In genomic region chr2:4651500-4652285, GRCm38 (mm10) we compare ENCODE assay signal across 8 mouse cellular contexts. TPM values are rescaled to one million over a fixed set of nuclear protein-coding genes. Genes with fewer than 3 reads are reported as not detected.
DNase-seq lines count a peak whose midpoint lies in the region; ATAC-seq and TF ChIP-seq lines count a peak whose summit lies in the region.

Gene Prpf18, minus strand, starts transcription at chr2:4652113.

- H3K27me3 ChIP-seq in C2C12 (ENCODE audit: control insufficient read depth, insufficient read depth, insufficient read length): no peaks in the 10 kb centered on the region
- H3K27me3 ChIP-seq in erythroblast, embryonic 14.5 days (ENCODE audit: control insufficient read depth): no peaks in the 10 kb centered on the region
- H3K27me3 ChIP-seq in heart, embryonic 12.5 days (replicated peaks): no peaks in the 10 kb centered on the region
- no peaks in the 10 kb centered on the region for H3K27me3 ChIP-seq in kidney, postnatal 0 days (ENCODE audit: insufficient read depth, low read length)
- no peaks in the 10 kb centered on the region for H3K27me3 ChIP-seq in liver, embryonic 11.5 days (replicated peaks; ENCODE audit: control insufficient read depth, insufficient read depth, low read length)
- no peaks in the 10 kb centered on the region for H3K27me3 ChIP-seq in stomach, embryonic 14.5 days (ENCODE audit: control insufficient read depth, insufficient read depth, low read length)

- H3K36me3 ChIP-seq in C2C12 (ENCODE audit: control insufficient read depth, insufficient read depth): peaks cover 19% of the 10 kb centered on the region
- peaks cover 23% of the 10 kb centered on the region for H3K36me3 ChIP-seq in erythroblast, embryonic 14.5 days (ENCODE audit: control insufficient read depth)
- peaks cover 9% of the 10 kb centered on the region for H3K36me3 ChIP-seq in heart, embryonic 12.5 days
- H3K36me3 ChIP-seq in kidney, postnatal 0 days (ENCODE audit: insufficient read depth, low read length): 0 out of 2 replicates have a peak, but pooled peaks cover 3% of the 10 kb centered on the region
- H3K36me3 ChIP-seq in liver, embryonic 11.5 days (ENCODE audit: control insufficient read depth, insufficient read depth, low read length): 0 out of 2 replicates have a peak, but pooled peaks cover 4% of the 10 kb centered on the region
- H3K36me3 ChIP-seq in stomach, embryonic 14.5 days (ENCODE audit: control insufficient read depth, insufficient read depth, low read length): peaks cover 3% of the 10 kb centered on the region; the same call in 1 of the 2 replicates

- no peak; the same call in 1 of the 2 replicates for TF ChIP-seq POLR2A in brain, embryonic 14.5 days (IDR thresholded peaks at IDR 0.05; ENCODE audit: borderline replicate concordance, extremely low read depth, insufficient read depth, insufficient read length, poor library complexity, severe bottlenecking)

- H3K4me1 ChIP-seq in erythroblast, embryonic 14.5 days (ENCODE audit: control insufficient read depth): peaks cover 16% of the 10 kb centered on the region
- H3K4me1 ChIP-seq in heart, embryonic 12.5 days (replicated peaks): peaks cover 14% of the 10 kb centered on the region
- H3K4me1 ChIP-seq in kidney, postnatal 0 days (replicated peaks; ENCODE audit: insufficient read depth, low read length): no peaks in the 10 kb centered on the region; the same call in 1 of the 2 replicates
- H3K4me1 ChIP-seq in liver, embryonic 11.5 days (replicated peaks; ENCODE audit: control insufficient read depth, insufficient read depth, low read length): peaks cover 3% of the 10 kb centered on the region
- 0 out of 2 replicates have a peak, but pooled peaks cover 3% of the 10 kb centered on the region for H3K4me1 ChIP-seq in stomach, embryonic 14.5 days (ENCODE audit: control insufficient read depth, insufficient read depth, low read length)

- peak; percentile 91 for ATAC-seq in heart, embryonic 12.5 days (ENCODE audit: insufficient number of reproducible peaks, low FRiP score)
- peak; percentile 87 for ATAC-seq in kidney, postnatal 0 days (replicated peaks; ENCODE audit: low FRiP score, low read depth)
- ATAC-seq in liver, embryonic 11.5 days (replicated peaks; ENCODE audit: low FRiP score): peak; percentile 93
- peak; percentile 84 for ATAC-seq in stomach, embryonic 14.5 days (ENCODE audit: insufficient number of reproducible peaks, insufficient read depth, low FRiP score, low read depth)

- peak within 1 kb of the TSS; percentile 98 for H3K4me3 ChIP-seq in C2C12 (ENCODE audit: insufficient read depth, poor library complexity, severe bottlenecking)
- H3K4me3 ChIP-seq in erythroblast, embryonic 14.5 days (replicated peaks): peak within 1 kb of the TSS; percentile 79
- peak within 1 kb of the TSS; percentile 99 for H3K4me3 ChIP-seq in heart, embryonic 12.5 days
- peak within 1 kb of the TSS; percentile 69 for H3K4me3 ChIP-seq in kidney, postnatal 0 days (replicated peaks; ENCODE audit: low read depth, low read length)
- peak within 1 kb of the TSS; percentile 95 for H3K4me3 ChIP-seq in liver, embryonic 11.5 days (ENCODE audit: low read depth, low read length)
- H3K4me3 ChIP-seq in stomach, embryonic 14.5 days (ENCODE audit: low read depth, low read length): peak within 1 kb of the TSS; percentile 94

- peaks cover 50% of the 10 kb centered on the region for H3K79me2 ChIP-seq in C2C12 (ENCODE audit: control insufficient read depth, insufficient read depth)

- 1% methylated on average over 40 of the region's 40 CpGs for WGBS in heart, embryonic 12.5 days
- WGBS in kidney, postnatal 0 days: 1% methylated on average over 40 of the region's 40 CpGs
- 1% methylated on average over 40 of the region's 40 CpGs for WGBS in liver, embryonic 11.5 days
- WGBS in stomach, embryonic 14.5 days: 1% methylated on average over 40 of the region's 40 CpGs

- peak; percentile 96 for DNase-seq in brain, embryonic 14.5 days (ENCODE audit: low read depth)
- peak; percentile 95 for DNase-seq in kidney, postnatal 0 days (ENCODE audit: low spot score)
- DNase-seq in liver, embryonic 11.5 days (ENCODE audit: low spot score): peak; percentile 89
- peak; percentile 94 for DNase-seq in naive thymus-derived CD4-positive, alpha-beta T cell, adult 2 months (ENCODE audit: low read depth)

- TF ChIP-seq CTCF in C2C12 (IDR thresholded peaks at IDR 0.05; ENCODE audit: control insufficient read depth, insufficient read depth, insufficient read length): peak; percentile 47
- TF ChIP-seq CTCF in brain, embryonic 14.5 days (IDR thresholded peaks at IDR 0.05; ENCODE audit: borderline replicate concordance, extremely low read depth, insufficient read depth, insufficient read length): peak; percentile 84
- peak; percentile 86 for TF ChIP-seq CTCF in kidney, postnatal 0 days (IDR thresholded peaks at IDR 0.05; ENCODE audit: low read depth)

- H3K9me3 ChIP-seq in erythroblast, embryonic 14.5 days (ENCODE audit: control insufficient read depth, low read length): no peaks in the 10 kb centered on the region
- no peaks in the 10 kb centered on the region for H3K9me3 ChIP-seq in heart, embryonic 12.5 days (replicated peaks)
- H3K9me3 ChIP-seq in kidney, postnatal 0 days (replicated peaks; ENCODE audit: low read length): no peaks in the 10 kb centered on the region
- H3K9me3 ChIP-seq in liver, embryonic 11.5 days (ENCODE audit: control insufficient read depth, low read length): no peaks in the 10 kb centered on the region
- H3K9me3 ChIP-seq in stomach, embryonic 14.5 days (ENCODE audit: control insufficient read depth, low read depth, low read length): no peaks in the 10 kb centered on the region

- peak within 1 kb of the TSS; percentile 74 for H3K4me2 ChIP-seq in heart, embryonic 12.5 days
- peak within 1 kb of the TSS; percentile 57 for H3K4me2 ChIP-seq in kidney, postnatal 0 days (ENCODE audit: low read length)
- H3K4me2 ChIP-seq in liver, embryonic 11.5 days: peak within 1 kb of the TSS; percentile 81
- peak within 1 kb of the TSS; percentile 85 for H3K4me2 ChIP-seq in stomach, embryonic 14.5 days (replicated peaks; ENCODE audit: low read depth, low read length)

- H3K27ac ChIP-seq in heart, embryonic 12.5 days (ENCODE audit: poor library complexity, severe bottlenecking): peak within 1 kb of the TSS; percentile 53
- peak within 1 kb of the TSS; percentile 70 for H3K27ac ChIP-seq in kidney, postnatal 0 days
- H3K27ac ChIP-seq in liver, embryonic 11.5 days (ENCODE audit: low read depth, low read length): peak within 1 kb of the TSS; percentile 54
- H3K27ac ChIP-seq in stomach, embryonic 14.5 days (ENCODE audit: low read length): 0 out of 2 replicates have a peak within 1 kb of the TSS, but pooled peaks have one; percentile 72

- H3K9ac ChIP-seq in heart, embryonic 12.5 days: peak within 1 kb of the TSS; percentile 94
- H3K9ac ChIP-seq in kidney, postnatal 0 days (ENCODE audit: low read depth, low read length): peak within 1 kb of the TSS; percentile 86
- H3K9ac ChIP-seq in liver, embryonic 11.5 days (ENCODE audit: low read depth, low read length): peak within 1 kb of the TSS; percentile 91
- peak within 1 kb of the TSS; percentile 88 for H3K9ac ChIP-seq in stomach, embryonic 14.5 days (replicated peaks; ENCODE audit: low read depth, low read length)

- peak within 1 kb of the TSS; percentile 64 for H3ac ChIP-seq in C2C12 (ENCODE audit: control insufficient read depth, insufficient read length, low read depth)

- peaks cover 34% of the 10 kb centered on the region for H3K79me3 ChIP-seq in C2C12 (ENCODE audit: low read depth)

TF ChIP-seq in C2C12, 6 proteins besides CTCF, POLR2A, EP300 and RAD21:
- no peak for TF ChIP-seq FOSL1 (IDR thresholded peaks at IDR 0.05; ENCODE audit: insufficient read depth, low read length, poor library complexity, severe bottlenecking)
- peak; percentile 68 for TF ChIP-seq MAX (IDR thresholded peaks at IDR 0.05)
- TF ChIP-seq USF1 (IDR thresholded peaks at IDR 0.05; ENCODE audit: low read depth): no peak
- no peak for TF ChIP-seq MYOG (IDR thresholded peaks at IDR 0.05; ENCODE audit: control insufficient read depth, extremely low read depth, insufficient read length)
- TF ChIP-seq MYOD1 (IDR thresholded peaks at IDR 0.05; ENCODE audit: control insufficient read depth, insufficient read length, low read depth): no peak
- no peak for TF ChIP-seq CEBPB (IDR thresholded peaks at IDR 0.05; ENCODE audit: low read depth)
TF ChIP-seq in C2C12: peak in this region for 1.

RNA-seq across cellular contexts. Expression of gene Prpf18, which starts in this region (rescaled TPM):
- 9.2 TPM for polyA plus RNA-seq in C2C12 (2012; fragmentation: generic; extraction: Trizol)
- polyA plus RNA-seq in brain, embryonic 14.5 days (2012; rRNA removed): 37.2 and 40.7 TPM in 2 replicates
- 1.7 TPM in 2 replicates for polyA plus RNA-seq in erythroblast, embryonic 14.5 days (2012)
- 35.7 and 36.1 TPM in 2 replicates for polyA plus RNA-seq in heart, embryonic 12.5 days (2016; fragmentation: Nextera tagmentation; extraction: Ambion mirVana)
- polyA plus RNA-seq in kidney, postnatal 0 days (2015; fragmentation: Nextera tagmentation; extraction: Ambion mirVana): 24.3 and 28.2 TPM in 2 replicates
- polyA plus RNA-seq in liver, embryonic 11.5 days (2014; fragmentation: Nextera tagmentation; extraction: Ambion mirVana): 37.1 and 39.9 TPM in 2 replicates
- polyA plus RNA-seq in stomach, embryonic 14.5 days (2014; fragmentation: Nextera tagmentation; extraction: Ambion mirVana): 32.5 and 33.0 TPM in 2 replicates

Comparison
In these comparisons a context has a peak if more than half of its experiments do, and no peak if none do; other contexts are left out.
1. Peak in every context shown above with its lines: DNase-seq, ATAC-seq, H3K4me3 ChIP-seq and H3K27ac ChIP-seq.